ENCODE assay signal across 8 mouse cellular contexts in the genomic region with DNA sequence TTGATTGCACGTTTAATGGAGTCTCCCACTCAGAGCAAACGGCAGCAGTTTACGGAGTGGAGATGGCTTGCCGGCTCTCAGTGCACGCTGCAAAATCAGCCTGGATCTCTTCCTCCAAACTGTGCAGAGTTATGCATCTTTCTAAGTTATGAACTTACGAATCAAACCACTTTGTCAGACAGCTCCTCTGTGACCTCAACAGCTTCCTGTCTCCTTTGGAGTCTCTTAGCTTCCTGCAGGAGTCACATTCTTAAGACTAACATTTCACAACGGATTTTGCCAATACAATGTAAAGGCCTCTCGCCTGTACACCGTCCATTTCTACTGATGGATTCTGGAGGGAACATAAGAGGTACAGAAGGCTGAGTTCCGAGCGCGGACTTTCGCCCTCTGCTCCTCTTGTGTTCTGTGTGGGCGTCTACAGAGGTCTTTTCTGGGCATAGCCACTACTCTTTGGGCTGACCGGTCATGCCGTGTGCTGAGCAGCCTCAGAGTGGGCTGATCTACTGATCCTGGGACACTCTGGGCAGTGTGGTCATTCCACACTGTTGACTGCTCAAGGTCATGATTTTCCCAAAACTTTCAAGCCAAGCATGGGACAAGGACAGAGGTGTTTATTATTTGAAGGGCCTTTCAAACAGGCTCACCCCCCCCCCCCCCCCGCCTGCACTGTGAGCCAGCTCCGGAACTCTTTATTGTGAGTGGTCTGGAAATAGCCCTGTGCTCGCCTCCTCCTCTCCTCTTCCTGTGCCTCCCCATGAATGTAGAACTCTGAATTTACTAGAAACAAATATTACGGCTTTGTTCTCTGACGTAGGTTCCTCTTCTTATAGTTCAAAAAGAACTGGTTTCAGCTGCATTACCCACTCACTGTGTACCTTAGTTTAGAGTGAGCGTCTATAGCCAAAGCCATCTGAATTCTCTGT.
DNase-seq lines count a peak whose midpoint lies in the region; ATAC-seq and TF ChIP-seq lines count a peak whose summit lies in the region.

No protein-coding gene starts in this region.

- no peak overlapping the region for H3K9ac ChIP-seq in limb, embryonic 14.5 days (ENCODE audit: low read depth, low read length, severe bottlenecking)
- no peak overlapping the region for H3K9ac ChIP-seq in stomach, postnatal 0 days (ENCODE audit: low read length)

- WGBS in limb, embryonic 14.5 days: 59% methylated on average over 22 of the region's 22 CpGs
- WGBS in stomach, postnatal 0 days: 56% methylated on average over 22 of the region's 22 CpGs

- peak; percentile 8; the same call in 1 of the 2 replicates for ATAC-seq in limb, embryonic 14.5 days (ENCODE audit: low FRiP score, low read depth)
- peak; percentile 53; the same call in 1 of the 2 replicates for ATAC-seq in stomach, postnatal 0 days (ENCODE audit: low FRiP score, low TSS enrichment)

- no peak for TF ChIP-seq POLR2A in limb, embryonic 14.5 days (IDR thresholded peaks at IDR 0.05; ENCODE audit: borderline replicate concordance, extremely low read depth, insufficient read depth, insufficient read length)

- peaks cover 62% of the 10 kb centered on the region for H3K4me1 ChIP-seq in limb, embryonic 14.5 days (ENCODE audit: control insufficient read depth, insufficient read depth, low read length)
- peaks cover 2% of the 10 kb centered on the region; the same call in 1 of the 2 replicates for H3K4me1 ChIP-seq in stomach, postnatal 0 days (replicated peaks; ENCODE audit: control insufficient read depth, insufficient read depth)

- H3K36me3 ChIP-seq in limb, embryonic 14.5 days (ENCODE audit: control insufficient read depth, insufficient read depth, low read length): peaks cover 9% of the 10 kb centered on the region; the same call in 1 of the 2 replicates
- H3K36me3 ChIP-seq in stomach, postnatal 0 days (ENCODE audit: control insufficient read depth, insufficient read depth, low read length): peaks cover 6% of the 10 kb centered on the region

- H3K4me2 ChIP-seq in limb, embryonic 14.5 days (replicated peaks; ENCODE audit: low read depth, low read length, severe bottlenecking): no peak overlapping the region
- H3K4me2 ChIP-seq in stomach, postnatal 0 days (replicated peaks; ENCODE audit: low read depth): no peak overlapping the region

- no peak for TF ChIP-seq EP300 in stomach, postnatal 0 days (optimal IDR thresholded peaks at IDR 0.05)

- H3K27me3 ChIP-seq in limb, embryonic 14.5 days (ENCODE audit: control insufficient read depth, insufficient read depth, low read length): no peaks in the 10 kb centered on the region
- H3K27me3 ChIP-seq in stomach, postnatal 0 days (ENCODE audit: control insufficient read depth, insufficient read depth, low read length): no peaks in the 10 kb centered on the region

- H3K4me3 ChIP-seq in limb, embryonic 14.5 days (replicated peaks; ENCODE audit: low read length): no peak overlapping the region
- H3K4me3 ChIP-seq in stomach, postnatal 0 days (ENCODE audit: low read depth, low read length): no peak overlapping the region

- TF ChIP-seq CTCF in stomach, postnatal 0 days (IDR thresholded peaks at IDR 0.05; ENCODE audit: low read depth): no peak

- H3K9me3 ChIP-seq in limb, embryonic 14.5 days (ENCODE audit: control insufficient read depth, low read length): no peaks in the 10 kb centered on the region
- H3K9me3 ChIP-seq in stomach, postnatal 0 days (ENCODE audit: control insufficient read depth, low read length): no peaks in the 10 kb centered on the region

- peak overlapping the region; percentile 82 for H3K27ac ChIP-seq in limb, embryonic 14.5 days (replicated peaks; ENCODE audit: low read depth, low read length)
- H3K27ac ChIP-seq in stomach, postnatal 0 days (replicated peaks): no peak overlapping the region

- DNase-seq in adrenal gland, postnatal 36 days: peak; percentile 30 to 34
- DNase-seq in adrenal gland, postnatal 25 days: no peak
- peak; percentile 32 for DNase-seq in thymus, postnatal 14 days
- DNase-seq in thymus, adult 18-20 months: no peak
- DNase-seq in limb, embryonic 14.5 days (ENCODE audit: low spot score): no peak
- no peak for DNase-seq in stomach, postnatal 0 days (ENCODE audit: low spot score)
- no peak for DNase-seq in lung, postnatal 25 days (ENCODE audit: low spot score)
- no peak for DNase-seq in layer of hippocampus, postnatal 36 days

Comparison
In these comparisons a context has a peak if more than half of its experiments do, and no peak if none do; other contexts are left out.
1. DNase-seq: peak in adrenal gland, postnatal 36 days (2 of 2) and thymus, postnatal 14 days (single experiment); none in adrenal gland, postnatal 25 days (single experiment), thymus, adult 18-20 months (0 of 2), limb, embryonic 14.5 days (single experiment), stomach, postnatal 0 days (single experiment), lung, postnatal 25 days (single experiment) and layer of hippocampus, postnatal 36 days (0 of 2).